Mouse (Mus musculus) neural tube, embryonic 10.5 days (tissue): Measurements from ENCODE around the gene Sprtn.

Source experiments
- DNase-seq: peaks from one replicate; pipeline ENCODE4 v3.0.0-alpha.2; 2017; ENCODE audit warnings: low spot score; ENCODE audit errors: extremely low spot score

The Sprtn gene

GRCm38 (mm10) chr8:124897386-124898250 lies at the start of gene Sprtn, which contains the start of gene Exoc8:
Gene Sprtn, plus strand, starts transcription at chr8:124897886.
Gene Exoc8, minus strand, starts transcription at chr8:124897705.
- DNase-seq, result peak; percentile 99

DNA sequence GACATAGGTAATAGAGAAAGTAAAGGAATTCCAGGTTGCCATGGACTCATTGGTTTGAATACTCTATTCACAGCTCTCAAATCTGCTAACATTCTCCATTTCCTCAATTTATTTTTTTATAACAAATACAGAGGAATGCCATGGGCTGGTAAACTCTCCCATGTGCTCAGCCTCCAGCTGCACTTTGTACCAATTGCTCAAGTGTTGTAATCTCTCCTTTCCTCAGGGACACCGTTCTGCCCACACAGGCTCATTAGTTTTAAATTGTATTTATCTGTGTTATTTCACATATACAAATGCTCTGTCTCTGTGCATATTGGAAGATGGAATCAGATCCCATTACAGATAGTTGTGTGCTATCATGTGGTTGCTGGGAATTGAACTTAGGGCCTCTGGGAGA lies 44.2 kb upstream of the Sprtn start:
- no peak for DNase-seq

DNA sequence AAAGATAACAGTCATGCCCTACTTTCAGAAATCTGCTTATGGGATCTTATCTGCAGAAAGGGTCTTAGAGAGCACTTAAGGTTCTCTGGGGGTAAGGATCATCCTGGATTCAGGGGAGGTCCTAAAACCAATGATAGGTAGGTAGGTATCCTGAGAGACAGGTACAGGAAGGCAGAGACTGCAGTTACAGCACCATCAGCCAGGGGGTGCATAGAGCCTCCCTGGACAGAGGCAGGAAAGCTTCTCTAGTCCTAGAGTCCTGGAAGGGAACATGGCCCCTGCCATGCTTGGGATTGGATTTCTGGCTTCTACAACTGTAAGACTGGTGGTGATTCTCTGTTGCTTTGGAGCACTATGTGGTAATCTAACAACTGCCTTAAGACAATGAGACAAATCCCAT lies 38.2 kb upstream of the Sprtn start:
- DNase-seq, result no peak

DNA sequence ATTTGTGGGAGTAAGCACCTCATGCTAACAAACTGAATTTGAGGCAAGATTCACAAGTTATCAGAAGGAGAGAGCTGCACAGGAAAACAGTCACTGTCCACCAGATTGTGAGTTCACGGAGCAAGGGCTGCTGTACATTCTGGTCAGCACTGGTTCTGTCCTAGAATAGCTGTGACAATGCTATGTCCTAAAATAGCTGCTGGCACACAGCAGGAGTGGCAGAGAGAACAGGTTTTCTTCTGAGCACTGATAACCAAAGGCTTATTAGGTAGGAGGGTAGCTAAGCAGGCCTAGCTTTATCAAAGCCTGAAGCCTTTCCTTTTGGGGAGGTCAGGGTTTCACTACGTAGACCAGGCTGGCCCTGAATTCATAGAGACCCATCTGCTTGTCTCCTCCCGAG lies 37.5 kb upstream of the Sprtn start:
- no peak for DNase-seq

DNA sequence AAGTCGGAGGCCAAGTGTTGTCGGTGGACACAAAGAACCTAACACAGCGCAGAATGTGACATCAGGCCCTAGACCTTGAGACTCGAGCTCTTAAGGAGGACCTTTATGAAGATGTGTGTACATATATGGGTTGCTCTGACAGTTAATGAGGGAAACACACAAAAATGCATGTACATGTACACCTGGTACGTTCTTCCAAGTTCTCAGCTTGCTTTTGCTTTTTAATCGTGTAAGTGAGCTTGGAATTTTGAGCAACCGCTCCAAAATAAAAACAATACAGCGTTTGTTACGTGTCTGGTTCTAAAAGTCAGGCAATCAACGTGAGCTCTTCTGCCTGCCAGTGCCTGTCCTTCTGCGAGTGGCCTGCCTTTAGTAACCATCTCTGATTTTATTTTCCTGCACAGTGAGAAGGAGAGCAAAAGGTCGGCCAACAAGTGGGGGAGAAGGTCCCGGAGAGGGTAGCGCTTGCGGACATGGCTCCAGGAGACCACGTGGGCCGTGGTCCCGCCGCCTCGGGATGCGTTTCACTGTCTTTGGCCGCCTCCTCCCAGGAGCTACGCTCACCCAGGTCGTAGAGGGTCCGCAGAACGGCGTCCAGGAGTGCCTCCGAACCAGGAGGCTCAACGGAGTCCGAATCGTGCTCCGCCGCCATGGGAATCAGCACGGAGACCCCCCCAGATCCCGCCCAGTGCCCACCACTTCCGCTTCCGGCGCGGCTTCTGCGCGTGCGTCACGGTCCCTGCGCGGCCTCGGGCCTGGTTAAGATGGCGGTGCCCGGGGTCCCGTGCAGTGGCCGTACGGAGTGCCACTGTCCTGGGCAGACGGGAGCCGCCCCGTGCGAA lies 35.1 kb upstream of the Sprtn start, which contains the start of the genes Gnpat and 2810004N23Rik:
Gene Gnpat, plus strand, starts transcription at position 713 of the 842 bp plus-strand sequence.
Gene 2810004N23Rik, minus strand, starts transcription at position 800 of the 842 bp plus-strand sequence.
- peak; percentile 98 for DNase-seq

DNA sequence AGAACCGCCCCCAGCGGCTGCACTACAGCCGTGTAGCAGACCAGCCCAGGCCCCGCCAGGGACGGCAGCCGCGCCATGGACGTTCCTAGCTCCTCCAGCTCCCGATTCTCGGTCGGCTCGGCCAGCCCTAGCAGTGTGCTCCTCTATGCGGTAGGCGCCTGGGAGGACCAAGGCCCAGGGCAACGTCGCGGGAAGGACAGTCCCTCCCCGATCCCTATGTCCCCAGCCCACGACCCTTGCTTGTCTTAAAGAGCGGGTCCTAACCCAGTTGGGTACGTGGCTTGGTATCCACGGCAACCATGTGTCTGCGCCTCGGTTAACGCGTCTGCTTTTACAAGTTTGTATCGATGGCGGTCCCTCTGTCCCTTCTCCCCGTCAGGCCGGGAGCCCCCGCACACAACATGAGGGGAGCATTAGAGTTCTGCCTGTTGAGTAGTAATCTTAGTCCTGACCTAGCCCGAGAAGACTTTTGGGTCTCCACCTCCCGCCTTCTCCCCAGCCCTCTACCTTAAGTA lies 34.5 kb upstream of the Sprtn start:
- DNase-seq, result no peak

DNA sequence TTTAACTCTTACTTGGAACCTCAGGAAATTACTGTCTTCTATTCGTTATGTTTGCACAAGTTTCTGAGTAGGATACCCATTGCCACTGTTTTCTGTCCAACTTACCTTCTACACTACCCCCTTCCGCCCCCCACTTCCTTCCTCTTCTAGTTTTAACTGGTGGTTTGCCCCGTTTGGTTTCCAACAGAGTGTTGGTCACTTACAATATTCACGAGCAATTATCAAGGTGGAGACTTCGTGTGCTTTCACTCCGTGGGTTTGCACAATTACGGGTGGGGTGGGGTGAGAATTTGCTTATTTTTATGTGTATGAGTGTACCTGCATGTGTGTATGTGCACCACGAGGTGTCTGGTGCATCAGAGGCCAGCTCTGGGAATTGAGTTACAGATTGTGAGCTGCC lies 34.0 kb upstream of the Sprtn start:
- peak; percentile 27 for DNase-seq

GRCm38 (mm10) chr8:124866669-124867068 lies 31.0 kb upstream of the Sprtn start:
- no peak for DNase-seq

DNA sequence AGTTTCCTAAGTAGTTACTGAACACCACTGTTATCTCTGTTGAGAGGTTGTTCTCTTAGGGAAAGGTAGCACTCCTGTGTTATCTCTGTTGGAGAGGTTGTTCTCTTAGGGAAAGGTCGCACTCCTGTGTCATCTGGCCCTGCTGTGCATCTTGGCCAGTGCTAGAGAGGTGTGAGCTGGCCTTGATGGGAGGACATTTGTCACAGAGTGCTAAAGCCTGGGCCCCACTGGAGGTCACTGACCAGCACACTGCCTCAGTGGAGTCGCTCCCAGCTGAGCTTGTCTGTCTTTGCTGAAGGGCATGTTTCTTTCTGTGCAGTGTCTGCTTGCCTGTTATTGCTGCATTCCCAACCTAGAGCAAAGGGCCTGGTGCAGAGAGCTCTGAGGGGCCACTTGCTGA lies 30.6 kb upstream of the Sprtn start:
- no peak for DNase-seq

- DNase-seq, result no peak
These were observed 28.0 kb upstream of the Sprtn start for GRCm38 (mm10) chr8:124869708-124870107.

GRCm38 (mm10) chr8:124871474-124871873 lies 26.2 kb upstream of the Sprtn start:
- no peak for DNase-seq

DNA sequence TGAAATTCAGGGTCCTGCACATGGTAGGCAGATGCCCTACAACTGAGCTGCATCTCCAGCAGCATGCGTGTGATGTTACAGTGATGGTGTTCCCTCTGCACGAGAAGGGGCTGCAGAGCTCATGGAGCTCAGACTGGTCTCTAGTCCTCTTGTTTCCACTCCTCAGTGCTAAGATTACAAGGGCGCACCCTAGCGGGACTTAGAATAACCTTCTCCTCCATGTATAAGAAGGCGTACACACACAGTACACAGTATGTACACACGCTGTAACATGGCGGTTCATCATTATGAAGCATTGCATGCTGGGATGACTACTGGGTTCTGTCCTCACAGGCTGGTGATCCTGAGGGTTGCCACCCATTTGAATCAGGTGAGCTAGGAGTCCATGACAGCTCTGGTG lies 25.6 kb upstream of the Sprtn start:
- no peak for DNase-seq

GRCm38 (mm10) chr8:124872690-124873089 lies 25.0 kb upstream of the Sprtn start:
- DNase-seq, result no peak

GRCm38 (mm10) chr8:124878141-124878540 lies 19.5 kb upstream of the Sprtn start:
- DNase-seq, result no peak

- DNase-seq, result no peak
These were observed 18.6 kb upstream of the Sprtn start for GRCm38 (mm10) chr8:124878946-124879526.

GRCm38 (mm10) chr8:124888385-124888784 lies 9.3 kb upstream of the Sprtn start:
- no peak for DNase-seq

DNA sequence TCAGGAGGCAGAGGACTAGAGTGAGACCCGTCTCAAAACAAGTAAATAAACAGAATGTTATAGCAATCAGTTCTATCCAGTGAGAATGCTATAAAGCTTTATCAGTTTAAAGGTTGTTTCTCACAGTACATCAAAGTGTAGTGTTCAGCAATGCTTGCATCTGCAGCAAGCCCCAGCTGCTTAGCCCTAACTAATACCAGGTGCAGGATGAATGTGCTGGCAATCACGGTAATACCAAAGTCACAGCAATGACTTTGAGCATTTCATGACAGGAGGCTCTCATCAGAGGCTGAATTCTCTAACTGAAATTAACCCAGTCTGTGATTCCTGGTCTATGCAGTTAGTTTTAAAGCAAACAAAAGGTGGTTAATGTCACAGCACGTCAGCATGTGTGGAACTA lies 5.1 kb upstream of the Sprtn start:
- DNase-seq, result no peak

DNA sequence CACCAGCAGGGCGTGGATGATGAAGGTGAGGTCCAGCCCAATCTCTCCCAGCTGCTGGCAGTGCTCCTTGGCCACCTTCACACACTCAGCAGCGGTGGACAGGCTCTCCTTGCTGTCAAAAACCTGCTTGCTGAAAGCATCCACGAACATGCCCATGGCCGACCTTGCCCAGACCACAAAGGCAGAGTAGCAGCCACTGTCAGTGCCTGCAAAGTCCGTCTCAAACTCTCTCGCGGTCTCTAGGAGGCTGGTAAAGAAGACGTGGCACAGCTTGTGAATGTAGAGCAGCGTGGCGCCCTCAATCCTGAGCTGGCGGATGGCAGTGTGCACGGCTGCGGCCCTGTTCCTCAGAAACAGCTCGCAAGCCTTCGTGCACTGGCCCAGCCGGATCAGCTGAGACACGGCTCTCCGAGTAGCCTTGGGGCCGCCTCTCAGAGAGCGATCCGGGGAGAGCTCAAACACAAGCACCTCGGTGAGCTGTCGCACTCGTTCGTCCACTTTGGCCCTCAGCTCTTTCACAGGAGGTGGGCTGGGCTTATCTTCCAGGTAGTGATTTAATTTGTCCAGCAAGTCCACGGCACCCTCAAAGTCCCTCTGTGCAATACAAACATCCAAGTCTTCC lies 1.6 kb upstream of the Sprtn start:
- no peak for DNase-seq

GRCm38 (mm10) chr8:124896632-124897385 lies 877 bp upstream of the Sprtn start:
- DNase-seq, result peak; percentile 68

GRCm38 (mm10) chr8:124898251-124898905 lies 692 bp downstream of the Sprtn start:
- no peak for DNase-seq
